Mouse (Mus musculus) forebrain, embryonic 11.5 days (tissue): Measurements from ENCODE around the gene Gucy2g. TPM values are rescaled to one million over a fixed set of nuclear protein-coding genes. Genes with fewer than 3 reads are reported as not detected.

ENCODE experiments used
- ATAC-seq: fragments of 200-750 bp; cut with Nextera tagmentation; replicated peaks from 2 replicates; pipeline ENCODE4 v1.8.0; 2017; ENCODE audit warnings: moderate TSS enrichment; ENCODE audit not compliant: low FRiP score
- DNase-seq: peaks from one replicate; pipeline ENCODE4 v3.0.0-alpha.2; 2017; ENCODE audit warnings: low spot score
- H3K27ac ChIP-seq: fragments of 300-500 bp; sonication (generic); 2 replicates; pipeline ENCODE4 v1.5.1; 2014; ENCODE audit warnings: low read depth, low read length
- H3K27me3 ChIP-seq: fragments of 300-500 bp; sonication (generic); 2 replicates; pipeline ENCODE4 v1.6.1; 2014; ENCODE audit warnings: mild to moderate bottlenecking, low read length, mixed read lengths; ENCODE audit not compliant: control insufficient read depth, insufficient read depth
- H3K36me3 ChIP-seq: fragments of 300-500 bp; sonication (generic); 2 replicates; pipeline ENCODE4 v1.6.1; 2014; ENCODE audit warnings: mild to moderate bottlenecking, low read length, moderate library complexity, mixed read lengths; ENCODE audit not compliant: control insufficient read depth, insufficient read depth
- H3K4me1 ChIP-seq: fragments of 300-500 bp; sonication (generic); replicated peaks from 2 replicates; pipeline ENCODE4 v1.6.1; 2014; ENCODE audit warnings: low read length, mixed read lengths; ENCODE audit not compliant: control insufficient read depth, insufficient read depth
- H3K4me2 ChIP-seq: fragments of 300-500 bp; sonication (generic); 2 replicates; pipeline ENCODE4 v1.6.1; 2014; ENCODE audit warnings: low read depth, mild to moderate bottlenecking, low read length, moderate library complexity, mixed read lengths; ENCODE audit not compliant: severe bottlenecking
- H3K4me3 ChIP-seq: fragments of 300-500 bp; sonication (generic); 2 replicates; pipeline ENCODE4 v1.5.1; 2014; ENCODE audit warnings: low read depth, low read length
- H3K9ac ChIP-seq: fragments of 300-500 bp; sonication (generic); 2 replicates; pipeline ENCODE4 v1.6.1; 2014; ENCODE audit warnings: low read length
- H3K9me3 ChIP-seq: fragments of 300-500 bp; sonication (generic); 2 replicates; pipeline ENCODE4 v1.6.1; 2016; ENCODE audit warnings: low read length, mixed read lengths; ENCODE audit not compliant: control insufficient read depth
- WGBS: fragments of 180-500 bp; shearing (Covaris S2); extraction: QIAGEN DNeasy Blood & Tissue Kit; methylation state at CpG from one replicate; pipeline ENCODE4 v1.1.7; 2014; 5-methylcytosine and 5-hydroxymethylcytosine counted together
- polyA plus RNA-seq: library from polyadenylated mRNA; unstranded; fragments of >200 nt; fragmentation: Nextera tagmentation; extraction: Ambion mirVana; gene quantifications from 2 replicates; pipeline ENCODE4 v1.2.1, GENCODE M21; 2014

The Gucy2g gene
- polyA plus RNA-seq, 1 experiment from 2014 or later: not detected

DNA sequence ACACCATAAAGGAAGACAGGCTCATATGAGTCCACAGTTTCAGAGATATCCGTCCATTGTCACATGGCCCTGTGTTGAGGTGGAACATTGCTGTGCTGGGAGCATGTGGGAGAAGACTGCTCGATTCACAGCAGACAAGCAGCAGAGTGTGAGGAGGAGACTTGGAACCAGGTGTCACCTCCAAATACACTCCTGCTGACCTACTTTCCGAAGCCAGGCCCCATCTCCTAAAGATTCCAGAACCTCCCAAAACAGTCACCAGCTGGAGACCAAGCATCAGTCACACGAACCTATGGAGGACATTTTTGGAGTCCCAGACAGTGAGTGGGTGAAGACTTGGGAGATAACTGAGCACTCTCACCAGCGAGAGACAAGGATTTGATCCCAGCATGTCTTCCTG is 4.5 kb downstream of the Gucy2g start:
- no peaks in the 10 kb centered on the region for H3K36me3 ChIP-seq
- no peak overlapping the region for H3K27ac ChIP-seq
- 87% methylated on average over 5 of the region's 5 CpGs for WGBS
- ATAC-seq: no peak
- no peak overlapping the region for H3K9ac ChIP-seq
- DNase-seq: no peak
- H3K4me3 ChIP-seq: no peak overlapping the region
- H3K9me3 ChIP-seq: no peaks in the 10 kb centered on the region
- no peak overlapping the region for H3K4me2 ChIP-seq
- H3K4me1 ChIP-seq: no peaks in the 10 kb centered on the region
- H3K27me3 ChIP-seq: no peaks in the 10 kb centered on the region

DNA sequence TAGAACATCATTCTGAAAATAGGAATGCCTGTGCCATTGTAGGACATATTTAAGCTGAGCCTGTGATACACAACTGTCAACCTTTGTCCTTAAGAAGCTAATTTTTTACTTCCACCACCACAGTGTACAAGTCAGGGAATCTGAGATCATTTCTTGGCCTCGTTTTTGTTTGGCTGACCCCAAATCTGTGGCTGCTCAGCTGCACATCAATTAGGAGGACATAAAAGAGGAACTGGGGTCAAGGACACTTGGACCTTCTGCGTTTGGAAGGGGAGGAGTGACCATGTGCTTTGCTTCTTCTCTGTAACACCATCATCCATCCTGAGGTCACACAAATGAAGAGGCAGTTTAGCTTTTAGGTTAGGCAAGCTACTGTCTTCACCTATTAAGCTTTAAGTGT is 5.0 kb downstream of the Gucy2g start:
- H3K27me3 ChIP-seq: no peaks in the 10 kb centered on the region
- ATAC-seq (no peak), DNase-seq (no peak)
- WGBS: 64% methylated on average over 2 of the region's 2 CpGs
- H3K9ac ChIP-seq: no peak overlapping the region
- H3K36me3 ChIP-seq: no peaks in the 10 kb centered on the region
- no peak overlapping the region for H3K27ac ChIP-seq
- no peaks in the 10 kb centered on the region for H3K4me1 ChIP-seq
- no peaks in the 10 kb centered on the region for H3K9me3 ChIP-seq
- no peak overlapping the region for H3K4me2 ChIP-seq
- no peak overlapping the region for H3K4me3 ChIP-seq

GRCm38 (mm10) chr19:55232136-55232535 is 8.9 kb downstream of the Gucy2g start:
- H3K27ac ChIP-seq: no peak overlapping the region
- H3K4me2 ChIP-seq: no peak overlapping the region
- H3K4me3 ChIP-seq: no peak overlapping the region
- 80% methylated on average over 8 of the region's 8 CpGs for WGBS
- ATAC-seq: no peak
- no peaks in the 10 kb centered on the region for H3K4me1 ChIP-seq
- no peaks in the 10 kb centered on the region for H3K27me3 ChIP-seq
- no peaks in the 10 kb centered on the region for H3K36me3 ChIP-seq
- no peaks in the 10 kb centered on the region for H3K9me3 ChIP-seq
- no peak for DNase-seq
- no peak overlapping the region for H3K9ac ChIP-seq

- Histone ChIP-seq H3K4me3 (no peak overlapping the region), H3K27me3 (no peaks in the 10 kb centered on the region), H3K36me3 (no peaks in the 10 kb centered on the region), H3K27ac (no peak overlapping the region), H3K4me2 (no peak overlapping the region), H3K4me1 (no peaks in the 10 kb centered on the region), H3K9me3 (no peaks in the 10 kb centered on the region), H3K9ac (no peak overlapping the region)
- WGBS: 90% methylated on average over 10 of the region's 10 CpGs
- DNase-seq (no peak), ATAC-seq (no peak)
Measured at GRCm38 (mm10) chr19:55231081-55231480, 10.0 kb downstream of the Gucy2g start.

GRCm38 (mm10) chr19:55227135-55227534 is 13.9 kb downstream of the Gucy2g start:
- Histone ChIP-seq H3K27me3 (no peaks in the 10 kb centered on the region), H3K4me2 (no peak overlapping the region), H3K27ac (no peak overlapping the region), H3K4me3 (no peak overlapping the region), H3K4me1 (0 out of 2 replicates have a peak, but pooled peaks cover 2% of the 10 kb centered on the region), H3K9me3 (no peaks in the 10 kb centered on the region), H3K9ac (no peak overlapping the region), H3K36me3 (no peaks in the 10 kb centered on the region)
- DNase-seq (no peak), ATAC-seq (no peak)
- 89% methylated on average over 7 of the region's 7 CpGs for WGBS

GRCm38 (mm10) chr19:55226621-55227020 is 14.4 kb downstream of the Gucy2g start:
- DNase-seq (no peak), ATAC-seq (no peak)
- Histone ChIP-seq H3K4me2 (no peak overlapping the region), H3K36me3 (no peaks in the 10 kb centered on the region), H3K9me3 (no peaks in the 10 kb centered on the region), H3K4me3 (no peak overlapping the region), H3K4me1 (0 out of 2 replicates have a peak, but pooled peaks cover 2% of the 10 kb centered on the region), H3K27ac (no peak overlapping the region), H3K9ac (no peak overlapping the region), H3K27me3 (no peaks in the 10 kb centered on the region)
- 65% methylated on average over 5 of the region's 5 CpGs for WGBS

DNA sequence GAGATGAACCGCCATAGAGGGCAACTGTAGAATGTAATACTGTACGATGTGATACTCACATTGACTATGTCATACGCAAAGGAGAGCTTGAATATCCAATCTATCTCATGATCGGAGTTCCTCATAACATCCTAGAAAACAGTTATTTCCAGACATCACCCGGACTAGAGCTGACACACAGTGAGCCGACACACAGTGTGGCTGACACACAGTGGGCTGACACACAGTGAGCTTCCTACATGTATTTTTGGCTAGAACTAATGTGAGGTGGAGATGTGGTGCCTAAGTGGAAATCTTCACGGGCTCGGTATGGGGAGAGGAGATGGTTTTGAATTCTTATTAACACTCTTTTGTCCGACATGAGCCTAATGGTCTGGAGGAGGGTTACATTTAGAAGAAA is 18.8 kb downstream of the Gucy2g start:
- H3K9me3 ChIP-seq: no peaks in the 10 kb centered on the region
- DNase-seq: no peak
- 89% methylated on average over 9 of the region's 9 CpGs for WGBS
- no peak overlapping the region for H3K27ac ChIP-seq
- peaks cover 6% of the 10 kb centered on the region; the same call in 1 of the 2 replicates for H3K4me1 ChIP-seq
- H3K4me2 ChIP-seq: no peak overlapping the region
- H3K36me3 ChIP-seq: no peaks in the 10 kb centered on the region
- no peak for ATAC-seq
- H3K27me3 ChIP-seq: no peaks in the 10 kb centered on the region
- H3K4me3 ChIP-seq: no peak overlapping the region
- no peak overlapping the region for H3K9ac ChIP-seq

DNA sequence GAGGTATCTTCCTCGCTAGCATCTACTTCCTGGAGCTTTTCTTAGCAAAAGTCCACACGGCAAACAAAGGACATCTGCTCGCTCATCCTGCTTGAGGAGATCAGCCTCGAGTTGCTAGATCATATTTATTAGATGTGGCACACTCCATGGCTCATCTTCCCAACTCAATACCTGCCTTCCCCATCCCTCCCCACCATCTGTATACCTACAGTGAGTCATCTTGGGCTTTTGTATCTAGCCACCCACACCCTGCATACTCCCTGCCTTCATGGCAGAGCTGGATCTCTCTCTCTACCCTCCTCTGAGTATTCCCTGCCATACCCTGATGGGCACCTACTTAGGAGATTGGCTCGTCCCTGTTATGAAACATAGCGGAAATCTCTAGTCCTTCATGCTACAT is 19.8 kb downstream of the Gucy2g start:
- Histone ChIP-seq H3K4me2 (no peak overlapping the region), H3K4me3 (no peak overlapping the region), H3K9me3 (no peaks in the 10 kb centered on the region), H3K36me3 (no peaks in the 10 kb centered on the region), H3K4me1 (peaks cover 6% of the 10 kb centered on the region; the same call in 1 of the 2 replicates), H3K27ac (no peak overlapping the region), H3K27me3 (no peaks in the 10 kb centered on the region), H3K9ac (no peak overlapping the region)
- WGBS: 84% methylated on average over 6 of the region's 6 CpGs
- ATAC-seq: no peak
- no peak for DNase-seq

GRCm38 (mm10) chr19:55219359-55219758 is 21.7 kb downstream of the Gucy2g start:
- 77% methylated on average over 8 of the region's 8 CpGs for WGBS
- no peaks in the 10 kb centered on the region for H3K27me3 ChIP-seq
- H3K27ac ChIP-seq: no peak overlapping the region
- H3K9ac ChIP-seq: no peak overlapping the region; the same call in 1 of the 2 replicates
- H3K4me2 ChIP-seq: no peak overlapping the region
- H3K4me3 ChIP-seq: no peak overlapping the region
- H3K9me3 ChIP-seq: no peaks in the 10 kb centered on the region
- ATAC-seq (no peak), DNase-seq (no peak)
- H3K4me1 ChIP-seq: peaks cover 4% of the 10 kb centered on the region; the same call in 1 of the 2 replicates
- H3K36me3 ChIP-seq: no peaks in the 10 kb centered on the region
